Mouse (Mus musculus) megakaryocyte-erythroid progenitor cell, adult 5-6 weeks (primary cell): ENCODE measurements around the gene Plch2. TPM values are rescaled to one million over a fixed set of nuclear protein-coding genes. Genes with fewer than 3 reads are reported as not detected.
"Not testable (repeated sequence)": the region's sequence is repeated elsewhere in the genome, so short reads cannot be mapped to it uniquely, and the experiment has no call there.

Experiments used
- ATAC-seq: replicated peaks from 2 replicates; pipeline ENCODE4 v1.8.0; 2016; ENCODE audit warnings: mild to moderate bottlenecking, inconsistent platforms; ENCODE audit not compliant: severe bottlenecking, poor library complexity, low FRiP score, low TSS enrichment
- total RNA-seq, 2 experiments: library from RNA; stranded (forward) in 1 of 2; stranded (reverse) in 1 of 2; fragments of 200-1000, 215-1000 nt in 1 of 2; fragments of >200 nt in 1 of 2; fragmentation: Nextera tagmentation in 1 of 2; gene quantifications; 2 replicates each; pipeline ENCODE4 v1.2.3; 2014 to 2017

Gene Plch2
- 0.33 and 3.2 TPM in 2 replicates for total RNA-seq (2014; fragmentation: Nextera tagmentation)
- total RNA-seq (2017) = not detected in 2 replicates

GRCm38 (mm10) chr4:155056724-155057123, at the start of gene Plch2:
TSS of gene Plch2 (minus strand) at chr4:155056784.
- ATAC-seq = no peak

- ATAC-seq = no peak
Observed at GRCm38 (mm10) chr4:155098572-155098971, 42.0 kb upstream of the Plch2 start.

- no peak for ATAC-seq
Observed at GRCm38 (mm10) chr4:155097452-155097851, 40.9 kb upstream of the Plch2 start.

- no peak for ATAC-seq
Observed at GRCm38 (mm10) chr4:155095967-155096366, 39.4 kb upstream of the Plch2 start.

- ATAC-seq = peak; percentile 82
Observed at GRCm38 (mm10) chr4:155095238-155095900, 38.8 kb upstream of the Plch2 start.

- peak; percentile 66 for ATAC-seq
Observed at GRCm38 (mm10) chr4:155094565-155094964, 38.0 kb upstream of the Plch2 start.

- ATAC-seq = no peak
Observed at GRCm38 (mm10) chr4:155093431-155094149, 37.0 kb upstream of the Plch2 start.

- no peak for ATAC-seq
Observed at GRCm38 (mm10) chr4:155092718-155093430, 36.3 kb upstream of the Plch2 start.

GRCm38 (mm10) chr4:155090688-155091449, 34.3 kb upstream of the Plch2 start:
- ATAC-seq = no peak

GRCm38 (mm10) chr4:155090147-155090546, 33.6 kb upstream of the Plch2 start:
- no peak for ATAC-seq

GRCm38 (mm10) chr4:155089241-155089640, 32.7 kb upstream of the Plch2 start:
- no peak for ATAC-seq

GRCm38 (mm10) chr4:155086108-155087024, 29.8 kb upstream of the Plch2 start, which contains the start of the genes Rer1 and Morn1:
TSS of gene Rer1 (minus strand) at chr4:155086382.
TSS of gene Morn1 (plus strand) at chr4:155086577.
- peak; percentile 98 for ATAC-seq

- peak; percentile 31 for ATAC-seq
Observed at GRCm38 (mm10) chr4:155085206-155086107, 28.9 kb upstream of the Plch2 start.

GRCm38 (mm10) chr4:155084351-155084750, 27.8 kb upstream of the Plch2 start:
- ATAC-seq = no peak

- ATAC-seq = no peak
Observed at GRCm38 (mm10) chr4:155083553-155083952, 27.0 kb upstream of the Plch2 start.

- ATAC-seq = no peak
Observed at GRCm38 (mm10) chr4:155079666-155080065, 23.1 kb upstream of the Plch2 start.

- ATAC-seq = not testable (repeated sequence)
Observed at GRCm38 (mm10) chr4:155078808-155079207, 22.2 kb upstream of the Plch2 start.
